Mouse (Mus musculus) midbrain, embryonic 11.5 days (tissue): ENCODE results near the gene Cdiptos. TPM values are rescaled to one million over a fixed set of nuclear protein-coding genes. Genes with fewer than 3 reads are reported as not detected.

ENCODE experiments used
- ATAC-seq: fragments of 200-750 bp; cut with Nextera tagmentation; 2 replicates; pipeline ENCODE4 v1.8.0; 2017; ENCODE audit warnings: moderate TSS enrichment, moderate library complexity; ENCODE audit not compliant: low FRiP score
- DNase-seq: peaks from one replicate; pipeline ENCODE4 v3.0.0; 2015; ENCODE audit warnings: low spot score; ENCODE audit errors: missing footprints
- H3K27ac ChIP-seq: fragments of 300-500 bp; sonication (generic); 2 replicates; pipeline ENCODE4 v1.5.1; 2014; ENCODE audit warnings: low read depth, low read length
- H3K27me3 ChIP-seq: fragments of 300-500 bp; sonication (generic); 2 replicates; pipeline ENCODE4 v1.6.1; 2014; ENCODE audit warnings: mild to moderate bottlenecking, low read length, moderate library complexity, mixed read lengths; ENCODE audit not compliant: control insufficient read depth, insufficient read depth
- H3K36me3 ChIP-seq: fragments of 300-500 bp; sonication (generic); 2 replicates; pipeline ENCODE4 v1.6.1; 2014; ENCODE audit warnings: mild to moderate bottlenecking, low read length, moderate library complexity, mixed read lengths; ENCODE audit not compliant: control insufficient read depth, insufficient read depth
- H3K4me1 ChIP-seq: fragments of 300-500 bp; sonication (generic); 2 replicates; pipeline ENCODE4 v1.6.1; 2014; ENCODE audit warnings: low read length; ENCODE audit not compliant: control insufficient read depth, insufficient read depth
- H3K4me2 ChIP-seq: fragments of 300-500 bp; sonication (generic); 2 replicates; pipeline ENCODE4 v1.6.1; 2014; ENCODE audit warnings: mild to moderate bottlenecking, moderate library complexity
- H3K4me3 ChIP-seq: fragments of 300-500 bp; sonication (generic); 2 replicates; pipeline ENCODE4 v1.5.1; 2014; ENCODE audit warnings: low read depth, low read length
- H3K9ac ChIP-seq: fragments of 300-500 bp; sonication (generic); 2 replicates; pipeline ENCODE4 v1.6.1; 2014; ENCODE audit warnings: low read length
- H3K9me3 ChIP-seq: fragments of 300-500 bp; sonication (generic); 2 replicates; pipeline ENCODE4 v1.6.1; 2016; ENCODE audit warnings: low read length; ENCODE audit not compliant: control insufficient read depth
- WGBS: fragments of 180-500 bp; shearing (Covaris S2); extraction: QIAGEN DNeasy Blood & Tissue Kit; methylation state at CpG from one replicate; pipeline ENCODE4 v1.1.7; 2014; 5-methylcytosine and 5-hydroxymethylcytosine counted together
- polyA plus RNA-seq: library from polyadenylated mRNA; unstranded; fragments of >200 nt; fragmentation: Nextera tagmentation; extraction: Ambion mirVana; gene quantifications from 2 replicates; pipeline ENCODE4 v1.2.1, GENCODE M21; 2014

Gene Cdiptos
- 1.3 and 1.4 TPM in 2 replicates for polyA plus RNA-seq

- peak; percentile 100 for DNase-seq
Observed at GRCm38 (mm10) chr7:126975950-126976866, at the start of gene Cdiptos. TSS of gene Cdiptos (minus strand) at chr7:126976098.

GRCm38 (mm10) chr7:127024755-127025555 is 49.1 kb upstream of the Cdiptos start:
- peak; percentile 19; the same call in 1 of the 2 replicates for ATAC-seq
- no peaks in the 10 kb centered on the region for H3K9me3 ChIP-seq
- H3K4me2 ChIP-seq: peak overlapping the region; percentile 99
- peak overlapping the region; percentile 97 for H3K27ac ChIP-seq
- peaks cover 16% of the 10 kb centered on the region for H3K36me3 ChIP-seq
- peak overlapping the region; percentile 100 for H3K9ac ChIP-seq
- H3K4me1 ChIP-seq: peaks cover 57% of the 10 kb centered on the region
- under 1% methylated on average over 30 of the region's 30 CpGs for WGBS
- H3K4me3 ChIP-seq: peak overlapping the region; percentile 99
- H3K27me3 ChIP-seq: no peaks in the 10 kb centered on the region
- peak; percentile 96 for DNase-seq

More at GRCm38 (mm10) chr7:126975950-126976866, at the start of gene Cdiptos:
- Histone ChIP-seq H3K36me3 (peaks cover 11% of the 10 kb centered on the region), H3K9ac (peak within 1 kb of the TSS; percentile 89), H3K27ac (peak within 1 kb of the TSS; percentile 93), H3K4me2 (peak within 1 kb of the TSS; percentile 85), H3K4me1 (peaks cover 8% of the 10 kb centered on the region), H3K4me3 (peak within 1 kb of the TSS; percentile 76), H3K27me3 (no peaks in the 10 kb centered on the region), H3K9me3 (no peaks in the 10 kb centered on the region)
- WGBS: under 1% methylated on average over 55 of the region's 55 CpGs
- peak; percentile 96 for ATAC-seq

- Histone ChIP-seq H3K36me3 (peaks cover 14% of the 10 kb centered on the region), H3K27me3 (no peaks in the 10 kb centered on the region), H3K9me3 (no peaks in the 10 kb centered on the region), H3K4me3 (peak overlapping the region; percentile 99), H3K4me1 (peaks cover 59% of the 10 kb centered on the region), H3K9ac (peak overlapping the region; percentile 100), H3K27ac (no peak overlapping the region), H3K4me2 (peak overlapping the region; percentile 99)
- WGBS: 24% methylated on average over 19 of the region's 19 CpGs
- DNase-seq (no peak), ATAC-seq (no peak)
Observed at GRCm38 (mm10) chr7:127023896-127024690, 48.2 kb upstream of the Cdiptos start.

DNA sequence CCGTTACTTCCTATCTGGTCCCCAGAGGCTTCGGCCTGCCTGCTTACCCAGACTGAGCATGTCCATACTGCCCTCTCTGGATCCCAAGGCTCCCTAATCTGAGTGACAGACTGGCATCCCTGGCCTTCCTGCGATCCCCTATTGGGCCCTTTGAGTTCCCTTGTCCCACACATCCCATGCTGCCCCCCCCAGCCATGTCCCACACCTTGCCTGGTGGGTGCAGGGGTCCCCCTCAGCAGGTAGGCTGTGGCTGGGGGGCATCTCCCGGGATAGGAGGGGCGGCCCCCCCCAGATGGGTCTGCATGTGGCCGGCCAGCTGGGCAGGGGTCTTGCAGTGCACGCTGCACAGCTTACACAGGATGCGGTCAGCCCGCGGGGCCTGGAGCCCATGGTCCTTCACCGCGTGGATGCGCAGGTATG is 47.4 kb upstream of the Cdiptos start:
- no peak for ATAC-seq
- H3K4me2 ChIP-seq: peak overlapping the region; percentile 99
- no peak for DNase-seq
- no peaks in the 10 kb centered on the region for H3K27me3 ChIP-seq
- peak overlapping the region; percentile 99 for H3K4me3 ChIP-seq
- H3K36me3 ChIP-seq: peaks cover 12% of the 10 kb centered on the region
- H3K27ac ChIP-seq: no peak overlapping the region; the same call in 1 of the 2 replicates
- WGBS: 82% methylated on average over 13 of the region's 13 CpGs
- H3K9me3 ChIP-seq: no peaks in the 10 kb centered on the region
- peaks cover 63% of the 10 kb centered on the region for H3K4me1 ChIP-seq
- peak overlapping the region; percentile 100 for H3K9ac ChIP-seq

DNA sequence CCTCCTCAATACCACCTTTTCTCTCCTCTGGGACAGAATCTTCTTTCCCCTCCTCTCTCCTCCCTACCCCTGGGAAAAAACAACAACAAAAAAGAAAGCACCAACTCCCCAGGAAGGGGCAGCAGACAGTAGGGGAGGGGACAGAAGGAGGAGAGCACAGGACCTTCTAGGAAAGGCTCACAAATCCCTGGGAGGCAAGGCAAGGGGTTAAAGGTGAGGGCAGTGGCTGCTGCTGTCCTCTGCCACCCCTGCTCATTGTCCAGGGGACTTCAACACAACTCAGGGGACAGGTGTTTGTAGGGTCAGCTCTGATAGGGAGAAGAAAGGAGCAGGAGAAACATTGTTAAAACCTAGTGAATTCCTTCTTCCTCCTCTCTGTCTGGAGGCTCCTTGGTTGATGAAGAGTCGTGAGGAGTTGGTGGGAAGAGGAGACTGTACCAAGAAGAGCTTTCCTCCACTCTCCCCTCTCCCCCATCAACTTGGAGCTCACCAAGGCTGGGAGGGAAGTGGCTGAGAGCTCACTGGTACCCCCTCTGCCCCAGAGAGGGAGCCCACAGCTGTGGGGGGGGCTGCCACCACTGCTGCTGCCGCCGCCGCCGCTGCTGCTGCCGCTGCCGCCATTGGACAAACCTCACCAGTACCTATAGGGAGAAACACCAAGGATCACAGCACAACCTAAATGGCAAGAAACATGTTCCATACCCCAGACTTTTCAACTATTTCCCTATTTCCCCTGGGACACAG is 46.8 kb upstream of the Cdiptos start:
- peak overlapping the region; percentile 20 for H3K4me2 ChIP-seq
- peaks cover 12% of the 10 kb centered on the region for H3K36me3 ChIP-seq
- H3K27ac ChIP-seq: peak overlapping the region; percentile 40; the same call in 1 of the 2 replicates
- 77% methylated on average over 7 of the region's 7 CpGs for WGBS
- H3K4me1 ChIP-seq: peaks cover 60% of the 10 kb centered on the region
- no peaks in the 10 kb centered on the region for H3K27me3 ChIP-seq
- ATAC-seq: no peak
- no peak overlapping the region; the same call in 1 of the 2 replicates for H3K4me3 ChIP-seq
- no peak overlapping the region; the same call in 1 of the 2 replicates for H3K9ac ChIP-seq
- no peaks in the 10 kb centered on the region for H3K9me3 ChIP-seq
- DNase-seq: no peak

GRCm38 (mm10) chr7:127021563-127022527 is 45.9 kb upstream of the Cdiptos start:
- peaks cover 12% of the 10 kb centered on the region for H3K36me3 ChIP-seq
- peak overlapping the region; percentile 44 for H3K4me3 ChIP-seq
- ATAC-seq (no peak), DNase-seq (no peak)
- peaks cover 58% of the 10 kb centered on the region for H3K4me1 ChIP-seq
- 39% methylated on average over 5 of the region's 5 CpGs for WGBS
- no peaks in the 10 kb centered on the region for H3K27me3 ChIP-seq
- peak overlapping the region; percentile 72 for H3K27ac ChIP-seq
- peak overlapping the region; percentile 79 for H3K9ac ChIP-seq
- peak overlapping the region; percentile 86 for H3K4me2 ChIP-seq
- no peaks in the 10 kb centered on the region for H3K9me3 ChIP-seq

DNA sequence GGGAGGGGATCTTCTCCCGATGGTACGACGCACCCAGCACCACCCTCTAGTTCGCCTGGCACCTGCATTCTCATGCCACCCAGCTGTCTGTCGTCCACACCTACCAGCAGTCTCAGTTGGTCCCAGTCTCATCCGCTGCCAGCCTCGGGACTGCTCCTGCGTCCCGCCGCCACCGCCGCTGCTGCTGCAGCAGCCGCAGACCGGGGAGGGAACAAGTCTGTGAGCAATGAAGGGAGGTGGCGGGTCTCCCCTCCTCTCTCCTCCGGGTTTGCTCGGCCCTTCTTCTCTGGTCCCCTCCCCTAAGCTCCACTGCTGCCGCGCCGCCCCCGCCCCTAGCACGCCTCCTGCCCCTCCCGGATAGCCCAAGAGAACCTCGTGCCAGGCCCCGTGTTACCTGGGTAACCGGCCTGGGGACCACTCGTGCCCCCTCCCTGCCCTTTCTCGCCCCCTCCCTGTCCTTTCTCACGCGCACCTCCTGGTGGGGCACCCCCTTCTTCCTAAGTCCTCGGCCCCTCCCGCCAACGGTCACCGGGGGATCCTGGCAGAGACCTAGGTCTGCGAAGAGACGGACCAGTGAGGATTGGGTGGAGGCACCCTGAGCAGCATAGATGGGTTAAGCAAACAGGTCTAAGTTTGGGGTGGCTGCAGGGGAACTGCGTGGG is 45.1 kb upstream of the Cdiptos start, which contains the start of the genes Gm42742 and Prrt2:
TSS of gene Gm42742 (minus strand) at position 197 of the 662 bp plus-strand sequence.
TSS of gene Prrt2 (minus strand) at position 311 of the 662 bp plus-strand sequence.
- H3K36me3 ChIP-seq: peaks cover 12% of the 10 kb centered on the region
- peak within 1 kb of the TSS; percentile 72 for H3K27ac ChIP-seq
- H3K9me3 ChIP-seq: no peaks in the 10 kb centered on the region
- H3K27me3 ChIP-seq: no peaks in the 10 kb centered on the region
- DNase-seq (peak; percentile 95), ATAC-seq (peak; percentile 34)
- H3K9ac ChIP-seq: peak within 1 kb of the TSS; percentile 79
- peak within 1 kb of the TSS; percentile 44 for H3K4me3 ChIP-seq
- H3K4me1 ChIP-seq: peaks cover 58% of the 10 kb centered on the region
- WGBS: under 1% methylated on average over 35 of the region's 37 CpGs
- H3K4me2 ChIP-seq: peak within 1 kb of the TSS; percentile 86
